Mouse (Mus musculus) monocyte, adult 2 months (primary cell): ENCODE results near the gene Abcb1a.
"Not testable (repeated sequence)": the region's sequence is repeated elsewhere in the genome, so short reads cannot be mapped to it uniquely, and the experiment has no call there.

Source experiments
- DNase-seq, 2 experiments: peaks; one replicate each; pipeline ENCODE4 v3.0.0; 2022; ENCODE audit warnings: low spot score in 2 of 2, low read depth in 1 of 2

Gene Abcb1a

GRCm38 (mm10) chr5:8722867-8723266, 63.0 kb downstream of the Abcb1a start:
- no peak for DNase-seq

DNA sequence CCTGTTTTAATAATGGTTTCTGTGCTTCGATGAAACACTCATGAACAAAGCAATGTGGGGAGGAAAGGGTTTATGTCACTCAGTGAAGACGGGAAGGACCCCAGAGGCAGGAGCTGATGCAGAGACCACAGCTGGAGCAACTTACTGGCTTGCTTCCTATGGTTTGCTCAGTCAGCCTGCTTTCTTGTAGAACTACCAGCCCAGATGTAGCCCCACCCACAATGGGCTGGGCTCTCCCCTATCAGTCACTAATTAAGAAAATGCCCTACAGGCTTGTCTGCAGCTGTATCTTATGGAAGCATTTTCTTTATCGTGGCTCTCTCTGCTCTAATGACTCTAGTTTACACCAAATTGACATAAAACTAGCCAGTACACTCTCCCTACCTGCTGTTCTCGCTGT, 67.9 kb downstream of the Abcb1a start:
- DNase-seq, result no peak

- DNase-seq, result no peak
Observed at GRCm38 (mm10) chr5:8732639-8733038, 72.8 kb downstream of the Abcb1a start.

DNA sequence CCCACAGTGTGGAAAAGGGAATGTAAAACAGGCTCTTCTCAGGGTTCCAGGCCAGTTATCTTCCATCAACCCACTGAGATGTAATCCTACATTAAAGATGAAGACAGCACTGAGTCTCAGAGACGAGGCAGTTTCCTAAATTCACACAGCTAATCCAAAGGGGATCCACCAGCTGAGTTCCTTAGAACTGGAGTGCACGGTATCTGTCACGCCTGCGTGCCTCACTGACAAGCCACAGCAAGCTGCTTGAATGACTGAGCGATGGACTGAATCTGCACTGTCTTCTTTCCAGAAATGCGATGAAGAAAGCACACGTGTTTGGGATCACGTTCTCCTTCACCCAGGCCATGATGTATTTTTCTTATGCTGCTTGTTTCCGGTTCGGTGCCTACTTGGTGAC, 73.4 kb downstream of the Abcb1a start:
- not testable (repeated sequence) for DNase-seq

DNA sequence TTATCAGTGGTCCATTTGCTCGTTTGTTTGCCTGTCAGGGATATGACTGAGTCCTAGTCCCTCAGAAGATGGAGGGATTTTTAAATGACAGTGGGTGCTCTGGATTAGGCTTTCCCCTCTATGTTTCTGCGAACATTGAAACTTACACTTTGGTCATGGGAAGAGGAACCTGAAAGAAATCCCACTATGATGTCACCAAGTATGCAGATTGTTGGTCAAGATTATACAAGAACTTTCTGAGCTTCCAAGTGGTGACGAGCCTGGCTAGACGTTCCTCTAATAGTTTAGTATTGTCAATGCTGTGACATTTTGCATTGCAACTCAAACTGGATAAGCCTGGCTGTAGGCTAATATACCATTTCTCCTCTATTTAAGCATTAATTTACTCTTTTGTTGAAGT, 76.5 kb downstream of the Abcb1a start:
- DNase-seq, result no peak

GRCm38 (mm10) chr5:8737062-8737461, 77.2 kb downstream of the Abcb1a start:
- no peak for DNase-seq

DNA sequence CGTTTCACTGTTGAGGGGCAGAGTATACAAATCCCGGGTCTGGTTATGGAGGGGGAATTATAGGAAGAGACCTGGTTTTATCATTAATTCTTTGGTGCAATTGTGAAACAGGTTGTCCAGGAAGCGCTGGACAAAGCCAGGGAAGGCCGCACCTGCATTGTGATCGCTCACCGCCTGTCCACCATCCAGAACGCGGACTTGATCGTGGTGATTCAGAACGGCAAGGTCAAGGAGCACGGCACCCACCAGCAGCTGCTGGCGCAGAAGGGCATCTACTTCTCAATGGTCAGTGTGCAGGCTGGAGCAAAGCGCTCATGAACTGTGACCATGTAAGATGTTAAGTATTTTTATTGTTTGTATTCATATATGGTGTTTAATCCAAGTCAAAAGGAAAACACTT, 87.4 kb downstream of the Abcb1a start:
- DNase-seq, result not testable (repeated sequence)

GRCm38 (mm10) chr5:8772866-8773265, 113.0 kb downstream of the Abcb1a start:
- no peak for DNase-seq

DNA sequence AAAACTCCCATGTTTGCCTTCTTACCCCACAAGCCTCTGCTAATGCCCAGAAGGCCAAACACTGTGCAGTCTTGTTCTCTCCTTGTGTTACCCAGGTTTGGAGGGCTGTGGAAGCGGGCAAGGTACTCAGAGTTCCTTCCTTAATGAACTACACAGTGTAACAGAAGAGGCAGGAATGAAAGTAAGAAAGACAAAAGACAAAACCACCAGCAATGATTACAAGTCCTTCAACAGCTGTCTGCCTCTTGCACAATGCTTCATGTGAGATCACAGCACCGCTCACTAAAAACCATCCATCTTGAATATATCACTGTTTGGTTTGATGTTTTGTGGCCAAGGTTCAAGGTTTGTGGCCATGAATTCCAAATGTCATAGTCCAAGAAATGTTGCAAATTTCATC, 118.4 kb downstream of the Abcb1a start:
- DNase-seq, result no peak

DNA sequence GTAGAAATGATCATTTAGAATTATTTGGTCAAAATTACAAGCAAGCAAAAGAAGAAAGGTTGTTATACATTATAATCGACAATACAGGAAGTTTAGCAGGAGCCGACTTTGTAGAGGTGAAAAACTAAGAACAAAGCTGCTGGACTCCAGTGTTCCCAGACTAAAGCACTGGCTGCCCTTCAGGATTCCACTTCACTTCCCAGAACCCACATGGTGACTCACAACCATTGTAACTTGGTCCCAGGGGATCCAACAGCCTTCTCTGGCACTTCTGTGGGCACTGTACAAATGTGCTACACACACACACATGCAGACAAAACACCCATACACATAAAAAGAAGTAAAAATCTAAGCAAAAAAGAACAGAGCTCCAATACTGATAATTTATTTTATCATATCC, 118.9 kb downstream of the Abcb1a start:
- no peak for DNase-seq

GRCm38 (mm10) chr5:8792281-8792680, 132.4 kb downstream of the Abcb1a start:
- no peak for DNase-seq
